Mouse (Mus musculus) limb, embryonic 12.5 days (tissue): ENCODE results near the gene Lyg2. TPM values are rescaled to one million over a fixed set of nuclear protein-coding genes. Genes with fewer than 3 reads are reported as not detected.

Source experiments
- ATAC-seq: fragments of 200-750 bp; cut with Nextera tagmentation; 2 replicates; pipeline ENCODE4 v1.8.0; 2017; ENCODE audit warnings: low read depth, moderate TSS enrichment; ENCODE audit not compliant: insufficient number of reproducible peaks, insufficient read depth, low FRiP score, low TSS enrichment
- H3K27ac ChIP-seq: fragments of 300-500 bp; sonication (generic); 2 replicates; pipeline ENCODE4 v1.5.1; 2016; ENCODE audit warnings: mild to moderate bottlenecking, moderate library complexity
- H3K27me3 ChIP-seq: fragments of 300-500 bp; sonication (generic); 2 replicates; pipeline ENCODE4 v1.6.1; 2016; ENCODE audit warnings: mild to moderate bottlenecking, moderate library complexity
- H3K36me3 ChIP-seq: fragments of 300-500 bp; sonication (generic); 2 replicates; pipeline ENCODE4 v1.6.1; 2016; ENCODE audit warnings: mild to moderate bottlenecking, moderate library complexity
- H3K4me1 ChIP-seq: fragments of 300-500 bp; sonication (generic); replicated peaks from 2 replicates; pipeline ENCODE4 v1.6.1; 2016
- H3K4me2 ChIP-seq: fragments of 300-500 bp; sonication (generic); 2 replicates; pipeline ENCODE4 v1.6.1; 2016; ENCODE audit warnings: mild to moderate bottlenecking, moderate library complexity
- H3K4me3 ChIP-seq: fragments of 300-500 bp; sonication (generic); replicated peaks from 2 replicates; pipeline ENCODE4 v1.5.1; 2016; ENCODE audit warnings: mild to moderate bottlenecking
- H3K9ac ChIP-seq: fragments of 300-500 bp; sonication (generic); replicated peaks from 2 replicates; pipeline ENCODE4 v1.6.1; 2016; ENCODE audit warnings: mild to moderate bottlenecking, moderate library complexity
- H3K9me3 ChIP-seq: fragments of 300-500 bp; sonication (generic); 2 replicates; pipeline ENCODE4 v1.6.1; 2016; ENCODE audit warnings: mild to moderate bottlenecking, moderate library complexity
- WGBS: fragments of 180-500 bp; shearing (Covaris S2); methylation state at CpG from one replicate; pipeline ENCODE4 v1.1.7; 2016; 5-methylcytosine and 5-hydroxymethylcytosine counted together
- polyA plus RNA-seq: library from polyadenylated mRNA; unstranded; fragments of >200 nt; fragmentation: Nextera tagmentation; extraction: Ambion mirVana; gene quantifications from 2 replicates; pipeline ENCODE4 v1.2.1, GENCODE M21; 2016

The Lyg2 gene
- polyA plus RNA-seq, 1 experiment from 2014 or later: not detected

DNA sequence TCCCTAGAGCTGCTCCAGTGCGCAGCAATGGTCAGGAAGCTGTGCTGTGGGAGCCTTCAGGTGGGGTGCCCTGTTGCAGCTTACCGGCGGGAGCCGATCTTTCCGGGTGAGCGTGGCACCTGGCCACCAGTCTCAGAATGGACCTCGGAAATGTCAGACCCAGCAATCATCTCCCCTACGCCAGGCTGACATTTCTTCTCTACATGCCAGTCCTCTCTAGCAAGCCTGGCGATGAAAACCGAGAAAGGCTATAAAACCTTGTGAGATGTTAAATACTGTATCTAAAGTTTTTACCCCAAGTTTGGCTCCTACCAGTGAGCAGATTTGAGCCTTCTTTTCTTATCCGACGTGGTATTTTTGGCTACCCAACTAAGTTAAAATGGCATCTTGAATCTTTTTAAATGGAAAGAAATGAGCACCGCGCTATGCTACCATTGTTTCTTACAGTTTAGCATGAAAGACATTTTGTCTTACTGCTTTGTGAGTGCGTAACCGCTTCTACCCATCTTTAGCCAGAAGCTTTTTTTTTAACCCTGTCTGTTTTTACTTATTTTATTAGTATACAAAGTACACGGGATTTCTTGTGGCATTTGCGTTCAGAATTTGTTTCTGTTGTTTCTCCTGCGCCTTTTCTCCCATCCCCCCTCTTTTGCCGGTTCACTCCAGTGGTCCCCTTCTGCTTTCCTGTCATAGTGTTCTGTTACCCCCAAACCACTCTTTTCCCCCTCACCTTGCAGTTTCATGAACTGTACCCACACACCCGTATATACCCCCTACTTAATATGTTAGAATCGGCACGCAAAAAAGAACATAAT, 50.7 kb downstream of the Lyg2 start:
- H3K9ac ChIP-seq: peak overlapping the region; percentile 65
- no peaks in the 10 kb centered on the region for H3K36me3 ChIP-seq
- peak overlapping the region; percentile 65 for H3K4me3 ChIP-seq
- H3K4me2 ChIP-seq: peak overlapping the region; percentile 68
- WGBS: 12% methylated on average over 23 of the region's 23 CpGs
- peak overlapping the region; percentile 80 for H3K27ac ChIP-seq
- no peak for ATAC-seq
- peaks cover 7% of the 10 kb centered on the region; the same call in 1 of the 2 replicates for H3K27me3 ChIP-seq
- H3K9me3 ChIP-seq: 0 out of 2 replicates have a peak, but pooled peaks cover 3% of the 10 kb centered on the region
- peaks cover 4% of the 10 kb centered on the region; the same call in 1 of the 2 replicates for H3K4me1 ChIP-seq

DNA sequence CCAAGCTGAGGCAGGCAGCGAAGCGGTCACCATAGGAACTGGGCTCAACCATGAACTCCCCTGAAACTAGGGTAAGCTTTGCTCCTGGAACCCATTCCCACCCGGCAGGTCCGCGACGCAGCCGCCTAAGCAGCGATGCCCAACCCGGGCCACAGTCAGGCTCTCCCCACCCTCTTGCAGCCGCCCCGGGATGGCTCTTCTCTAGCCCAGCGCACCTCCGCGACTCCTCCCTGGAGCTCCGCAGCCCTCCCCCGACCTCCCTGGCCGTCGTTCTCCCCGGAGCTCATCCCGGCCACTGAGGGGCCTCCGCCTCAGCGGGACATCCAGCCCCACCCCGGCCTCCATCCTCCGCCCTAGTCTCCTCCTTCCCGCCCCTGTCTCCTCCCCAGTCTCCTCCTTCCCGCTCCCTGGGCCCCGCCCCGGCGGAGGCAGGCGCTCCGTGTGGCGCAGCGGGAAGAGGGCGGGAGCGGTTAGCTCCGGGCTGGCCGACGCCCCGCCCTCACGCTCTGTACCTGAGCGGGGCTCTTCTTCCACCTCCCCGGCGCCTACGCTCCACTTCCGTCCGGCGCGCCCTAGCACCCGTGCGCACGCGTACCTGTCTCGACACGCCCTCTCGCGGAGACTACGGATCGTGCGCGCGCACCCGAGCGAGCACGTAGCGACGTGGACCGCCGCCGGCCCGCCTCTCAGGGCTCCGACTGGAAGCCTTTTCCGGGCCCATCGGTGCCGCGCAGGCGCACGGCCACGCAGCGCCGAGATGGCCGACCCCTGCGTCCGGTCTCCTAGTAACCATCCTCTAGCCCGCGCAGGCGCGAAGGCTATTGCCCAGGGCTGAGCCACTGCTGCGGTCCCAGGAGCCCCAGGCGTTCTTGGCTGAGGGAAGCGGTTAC, 51.5 kb downstream of the Lyg2 start:
- H3K27ac ChIP-seq: peak overlapping the region; percentile 80
- ATAC-seq: peak; percentile 98
- peak overlapping the region; percentile 68 for H3K4me2 ChIP-seq
- peak overlapping the region; percentile 65 for H3K4me3 ChIP-seq
- peaks cover 7% of the 10 kb centered on the region; the same call in 1 of the 2 replicates for H3K27me3 ChIP-seq
- 1% methylated on average over 86 of the region's 90 CpGs for WGBS
- H3K9me3 ChIP-seq: 0 out of 2 replicates have a peak, but pooled peaks cover 3% of the 10 kb centered on the region
- no peaks in the 10 kb centered on the region for H3K36me3 ChIP-seq
- H3K9ac ChIP-seq: peak overlapping the region; percentile 65
- peaks cover 4% of the 10 kb centered on the region; the same call in 1 of the 2 replicates for H3K4me1 ChIP-seq

Other genes starting within 250 kb of the Lyg2 start
- gene 2010300C02Rik, start 196.4 kb downstream of the Lyg2 start, polyA plus RNA-seq: 1.1 and 1.6 TPM in 2 replicates
- 6.0 and 6.7 TPM in 2 replicates for gene Tsga10, start 50.1 kb downstream of the Lyg2 start, polyA plus RNA-seq
- gene Lipt1, start 44.8 kb downstream of the Lyg2 start, polyA plus RNA-seq: 8.5 and 9.4 TPM in 2 replicates
- 24.3 TPM in 2 replicates for gene Mitd1, start 26.1 kb downstream of the Lyg2 start, polyA plus RNA-seq
- gene Mrpl30, start 26.0 kb downstream of the Lyg2 start, polyA plus RNA-seq: 232 and 238 TPM in 2 replicates
- gene Lyg1, start 41.3 kb upstream of the Lyg2 start, polyA plus RNA-seq: not detected in 2 replicates
- gene Txndc9, start 81.4 kb upstream of the Lyg2 start, polyA plus RNA-seq: 139 and 156 TPM in 2 replicates
- gene Eif5b, start 81.5 kb upstream of the Lyg2 start, polyA plus RNA-seq: 34.0 and 34.2 TPM in 2 replicates
- gene Rev1, start 213.3 kb upstream of the Lyg2 start, polyA plus RNA-seq: 43.2 and 47.7 TPM in 2 replicates